In the genomic region with DNA sequence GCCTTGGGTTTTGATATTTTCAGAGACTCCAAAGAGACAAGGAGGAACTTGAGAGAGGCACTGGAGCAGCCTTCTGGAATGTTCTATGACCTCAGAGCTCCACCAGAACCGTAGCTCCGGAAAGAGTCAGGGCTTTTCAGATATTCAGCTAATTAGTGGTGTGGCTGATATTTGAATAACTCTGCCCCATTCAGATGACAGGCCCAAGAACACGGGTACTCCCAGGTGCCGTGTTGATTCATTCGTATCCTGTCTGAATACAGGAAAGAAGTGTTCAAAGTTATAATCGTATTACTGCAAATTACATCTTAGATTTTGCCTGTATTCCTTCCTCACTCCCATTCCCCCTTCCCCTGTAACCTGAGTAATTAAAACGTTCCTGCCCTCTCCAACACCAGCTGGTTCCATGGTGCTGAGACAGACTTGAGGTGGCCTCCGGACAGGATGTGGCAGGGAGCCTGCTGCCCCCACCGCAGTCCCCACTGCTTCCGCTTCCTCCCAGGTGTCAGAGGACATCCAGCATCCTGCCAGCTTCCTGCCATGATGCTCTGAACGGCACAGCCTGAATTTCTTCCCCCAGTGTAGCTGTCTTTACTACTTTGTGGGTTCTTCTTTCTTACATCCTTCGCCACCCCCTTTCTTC, we compare ENCODE assay signal across 8 mouse cellular contexts. TPM values are rescaled to one million over a fixed set of nuclear protein-coding genes. Genes with fewer than 3 reads are reported as not detected.
DNase-seq lines count a peak whose midpoint lies in the region; ATAC-seq lines count a peak whose summit lies in the region.

No protein-coding gene starts in this region.

- no peak overlapping the region for H3K4me2 ChIP-seq in liver, embryonic 12.5 days

- no peak overlapping the region for H3K27ac ChIP-seq in liver, embryonic 12.5 days

- ATAC-seq in liver, embryonic 12.5 days = no peak

- H3K36me3 ChIP-seq in liver, embryonic 12.5 days = no peaks in the 10 kb centered on the region

- WGBS in liver, embryonic 12.5 days (ENCODE audit: insufficient replicate concordance) = 27% methylated on average over 12 of the region's 12 CpGs

- 0 out of 2 replicates have a peak, but pooled peaks cover 7% of the 10 kb centered on the region for H3K27me3 ChIP-seq in liver, embryonic 12.5 days (replicated peaks)

- H3K4me1 ChIP-seq in liver, embryonic 12.5 days = peaks cover 14% of the 10 kb centered on the region

- H3K4me3 ChIP-seq in liver, embryonic 12.5 days = no peak overlapping the region

- peak; percentile 26 for DNase-seq in liver
- DNase-seq in kidney, adult 11 months = peak; percentile 26
- DNase-seq in lung, postnatal 10 days = peak; percentile 66
- peak; percentile 89 for DNase-seq in thymus, postnatal 25 days
- no peak for DNase-seq in layer of hippocampus, adult 8-10 months (ENCODE audit: low spot score in 2 of 2)
- DNase-seq in cerebellum, postnatal 25 days = no peak
- no peak for DNase-seq in layer of hippocampus, adult 9-10 months (ENCODE audit: low spot score)

- no peaks in the 10 kb centered on the region for H3K9me3 ChIP-seq in liver, embryonic 12.5 days (replicated peaks)

- H3K9ac ChIP-seq in liver, embryonic 12.5 days = no peak overlapping the region

RNA-seq across cellular contexts. Expression of gene Mettl6, which starts 36.8 kb away (rescaled TPM):
- polyA plus RNA-seq in liver, embryonic 12.5 days (2016; fragmentation: Nextera tagmentation; extraction: Ambion mirVana) = 43.7 and 46.9 TPM in 2 replicates
- total RNA-seq in layer of hippocampus, adult 8-10 months (2022) = 10 to 100 TPM; 27.8 to 32.8 (median 31.8) TPM

RNA-seq across cellular contexts. Expression of gene Eaf1, which starts 37.4 kb away (rescaled TPM):
- 41.4 and 44.2 TPM in 2 replicates for polyA plus RNA-seq in liver, embryonic 12.5 days (2016; fragmentation: Nextera tagmentation; extraction: Ambion mirVana)
- 10 to 100 TPM; 13.8 to 21.0 (median 16.9) TPM for total RNA-seq in layer of hippocampus, adult 8-10 months (2022)

RNA-seq across cellular contexts. Expression of gene Colq, which starts 59.5 kb away (rescaled TPM):
- polyA plus RNA-seq in liver, embryonic 12.5 days (2016; fragmentation: Nextera tagmentation; extraction: Ambion mirVana) = 0.05 and 0.22 TPM in 2 replicates
- under 1 TPM; 0.18 to 0.37 (median 0.22) TPM for total RNA-seq in layer of hippocampus, adult 8-10 months (2022)

Comparison
In these comparisons a context has a peak if more than half of its experiments do, and no peak if none do; other contexts are left out.
1. DNase-seq: peak in liver (single experiment), kidney, adult 11 months (single experiment), lung, postnatal 10 days (single experiment) and thymus, postnatal 25 days (single experiment); none in layer of hippocampus, adult 8-10 months (0 of 2), cerebellum, postnatal 25 days (0 of 2) and layer of hippocampus, adult 9-10 months (single experiment).